Mouse (Mus musculus) heart, postnatal 0 days (tissue): ENCODE measurements at regions not wholly inside any gene's neighbourhood (a gene's known extent, or its start where the extent isn't known, plus 50 kb on each side); places are given as distances from the start of the nearest gene placed in this dataset.

ENCODE experiments used
- ATAC-seq: fragments of 200-750 bp; cut with Nextera tagmentation; 2 replicates; pipeline ENCODE4 v1.8.0; 2017; ENCODE audit warnings: low read depth, moderate number of reproducible peaks, moderate library complexity; ENCODE audit not compliant: insufficient read depth
- DNase-seq: peaks from one replicate; pipeline ENCODE4 v3.0.0-alpha.2; 2016; ENCODE audit warnings: low spot score
- H3K27ac ChIP-seq: fragments of 300-500 bp; sonication (generic); 2 replicates; pipeline ENCODE4 v1.5.1; 2014; ENCODE audit warnings: low read depth, mild to moderate bottlenecking
- H3K27me3 ChIP-seq: fragments of 300-500 bp; sonication (generic); 2 replicates; pipeline ENCODE4 v1.6.1; 2014; ENCODE audit warnings: low read length, mixed read lengths; ENCODE audit not compliant: control insufficient read depth, insufficient read depth
- H3K36me3 ChIP-seq: fragments of 300-500 bp; sonication (generic); replicated peaks from 2 replicates; pipeline ENCODE4 v1.6.1; 2014; ENCODE audit warnings: low read length, mixed read lengths; ENCODE audit not compliant: control insufficient read depth, insufficient read depth
- H3K4me1 ChIP-seq: fragments of 300-500 bp; sonication (generic); 2 replicates; pipeline ENCODE4 v1.6.1; 2014; ENCODE audit warnings: antibody characterized with exemption; ENCODE audit not compliant: control insufficient read depth, insufficient read depth
- H3K4me2 ChIP-seq: fragments of 300-500 bp; sonication (generic); 2 replicates; pipeline ENCODE4 v1.6.1; 2014; ENCODE audit warnings: low read depth, mild to moderate bottlenecking, low read length, moderate library complexity
- H3K4me3 ChIP-seq: fragments of 300-500 bp; sonication (generic); 2 replicates; pipeline ENCODE4 v1.5.1; 2014; ENCODE audit warnings: low read depth, low read length
- H3K9ac ChIP-seq: fragments of 300-500 bp; sonication (generic); replicated peaks from 2 replicates; pipeline ENCODE4 v1.6.1; 2014; ENCODE audit warnings: low read depth, low read length, mixed read lengths
- H3K9me3 ChIP-seq: fragments of 300-500 bp; sonication (generic); replicated peaks from 2 replicates; pipeline ENCODE4 v1.6.1; 2016; ENCODE audit warnings: low read length; ENCODE audit not compliant: control insufficient read depth
- CTCF ChIP-seq: IDR thresholded peaks from 2 replicates; pipeline ENCODE4 v1.5.1; 2016; ENCODE audit warnings: antibody characterized with exemption, control low read depth, low read depth
- EP300 ChIP-seq: IDR thresholded peaks from 2 replicates; pipeline ENCODE4 v1.6.1; 2016; ENCODE audit warnings: antibody characterized with exemption, low read depth
- WGBS: fragments of 180-500 bp; shearing (Covaris S2); extraction: QIAGEN DNeasy Blood & Tissue Kit; methylation state at CpG from one replicate; pipeline ENCODE4 v1.1.7; 2014; 5-methylcytosine and 5-hydroxymethylcytosine counted together

GRCm38 (mm10) chr13:6741916-6742315, 93.3 kb upstream of the Pfkp start:
- DNase-seq (no peak), ATAC-seq (no peak)
- H3K4me2 ChIP-seq = no peak overlapping the region

GRCm38 (mm10) chr13:6736984-6737566, 88.5 kb upstream of the Pfkp start:
- Histone ChIP-seq H3K9ac (no peak overlapping the region), H3K4me1 (no peaks in the 10 kb centered on the region), H3K36me3 (no peaks in the 10 kb centered on the region), H3K27me3 (no peaks in the 10 kb centered on the region), H3K27ac (no peak overlapping the region), H3K4me3 (no peak overlapping the region), H3K4me2 (no peak overlapping the region), H3K9me3 (no peaks in the 10 kb centered on the region)
- ATAC-seq = no peak
- no peak for DNase-seq
- 69% methylated on average over 6 of the region's 6 CpGs for WGBS
- no peak for TF ChIP-seq EP300
- TF ChIP-seq CTCF = no peak

More at GRCm38 (mm10) chr13:6741916-6742315, 93.3 kb upstream of the Pfkp start:
- no peaks in the 10 kb centered on the region for H3K36me3 ChIP-seq
- H3K27ac ChIP-seq = no peak overlapping the region
- no peaks in the 10 kb centered on the region for H3K9me3 ChIP-seq
- no peak overlapping the region for H3K4me3 ChIP-seq
- TF ChIP-seq EP300 (no peak), CTCF (no peak)
- H3K9ac ChIP-seq = no peak overlapping the region
- WGBS = 79% methylated on average over 4 of the region's 4 CpGs
- H3K27me3 ChIP-seq = no peaks in the 10 kb centered on the region
- H3K4me1 ChIP-seq = no peaks in the 10 kb centered on the region
